Mouse (Mus musculus) neutrophil, adult 59 days (primary cell): ENCODE data around the gene Mrps23. TPM values are rescaled to one million over a fixed set of nuclear protein-coding genes. Genes with fewer than 3 reads are reported as not detected.

Experiments
- total RNA-seq, 2 experiments: library from RNA; stranded (reverse); gene quantifications; 1 replicate in 1 of 2; 2 replicates in 1 of 2; pipeline ENCODE4 v1.2.4; 2023

The Mrps23 gene
- 10 to 100 TPM; 38.3 to 50.6 TPM for total RNA-seq

GRCm38 (mm10) chr11:88203712-88204532 lies at the start of gene Mrps23:
Gene Mrps23, plus strand, starts transcription at chr11:88204388.

Other genes starting within 250 kb of the Mrps23 start
- gene Dynll2, start 216.9 kb upstream of the Mrps23 start, total RNA-seq: 10 to 100 TPM; 13.4 to 14.8 TPM
- 100 to 1,000 TPM; 179 to 200 TPM for gene Srsf1, start 157.0 kb upstream of the Mrps23 start, total RNA-seq
- 10 to 100 TPM; 33.7 to 38.8 TPM for gene Vezf1, start 136.1 kb upstream of the Mrps23 start, total RNA-seq
- 1 to 10 TPM; 6.7 to 8.7 TPM for gene Cuedc1, start 106.3 kb upstream of the Mrps23 start, total RNA-seq
- not detected for gene Ccdc182, start 89.7 kb downstream of the Mrps23 start, total RNA-seq